19 mouse cellular contexts compared by ENCODE assay signal in the genomic region with DNA sequence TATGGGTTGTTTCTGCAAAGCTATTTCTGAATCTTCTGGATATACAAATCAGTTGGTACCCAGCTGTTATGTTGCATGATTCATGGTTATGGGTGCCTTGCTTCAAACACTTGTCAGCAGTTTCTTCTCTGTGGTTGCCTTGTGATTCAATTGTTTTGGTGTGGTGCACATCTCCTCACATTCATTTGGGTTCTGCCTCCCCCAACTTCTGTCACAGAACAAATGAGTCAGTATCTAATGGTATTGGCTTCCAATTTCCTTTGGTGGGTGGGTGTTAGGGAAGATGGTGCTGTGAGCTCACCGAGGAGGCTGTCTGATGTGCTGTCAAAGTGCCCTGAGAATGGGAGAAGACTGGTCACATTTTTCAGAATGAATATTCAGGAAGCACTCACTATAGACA.
A peak's percentile ranks its signal among the peaks of the same experiment; 100 is the strongest.
DNase-seq lines count a peak whose midpoint lies in the region; TF ChIP-seq lines count a peak whose summit lies in the region.
"Had no signal": no experiment of that assay in that cellular context is flagged by ENCODE, and none has a peak within 500 bp of the region (broad histone marks: within the 10 kb centered on the region; RNA-seq: fewer than 3 reads in every experiment).

No protein-coding gene starts in this region.

- no peak for TF ChIP-seq POLR2A in thymus, adult 2 months (IDR thresholded peaks at IDR 0.05; ENCODE audit: control insufficient read depth, extremely low read depth, insufficient read depth, low read length, poor library complexity)

- no peak overlapping the region for H3K4me3 ChIP-seq in thymus, adult 2 months (ENCODE audit: control insufficient read depth, insufficient read depth, low read length)
- H3K4me3 ChIP-seq: forebrain, embryonic 10.5 days; midbrain, embryonic 13.5 days; neural tube, embryonic 12.5 days had no signal

- TF ChIP-seq CTCF in thymus, adult 2 months (IDR thresholded peaks at IDR 0.05; ENCODE audit: borderline replicate concordance, control insufficient read depth, extremely low read depth, insufficient read depth, low read length, poor library complexity), result no peak

- no peak overlapping the region for H3K27ac ChIP-seq in thymus, adult 2 months (ENCODE audit: control insufficient read depth, insufficient read depth, low read length)
- H3K27ac ChIP-seq: forebrain, embryonic 10.5 days; hindbrain, postnatal 0 days; liver, embryonic 14.5 days; midbrain, embryonic 13.5 days; neural tube, embryonic 12.5 days had no signal

- intact Hi-C loops in left cerebral cortex, postnatal 4 days (cut with DNase I), result no loop called here

- no peaks in the 10 kb centered on the region for H3K36me3 ChIP-seq in thymus, adult 2 months (ENCODE audit: control insufficient read depth, insufficient read depth, low read length)
- H3K36me3 ChIP-seq: forebrain, embryonic 10.5 days; G1E; midbrain, embryonic 13.5 days; neural tube, embryonic 12.5 days had no signal

- WGBS in thymus, adult 2 months, result 82% methylated on average over 1 of the region's 1 CpGs

- no peaks in the 10 kb centered on the region for H3K4me1 ChIP-seq in thymus, adult 2 months (replicated peaks; ENCODE audit: control insufficient read depth, insufficient read depth, low read length)
- H3K4me1 ChIP-seq: forebrain, embryonic 10.5 days; midbrain, embryonic 13.5 days; neural tube, embryonic 12.5 days had no signal

- peak; percentile 26 for DNase-seq in left cerebral cortex, adult 11 months (ENCODE audit: low spot score)
- no peak for DNase-seq in left cerebral cortex, postnatal 4 days
- peak; percentile 3 to 6 for DNase-seq in frontal cortex, postnatal 14 days (ENCODE audit: low spot score in 2 of 2)
- peak; percentile 7 to 31 for DNase-seq in left cerebral cortex, adult 18-20 months (ENCODE audit: low spot score in 2 of 2)
- peak; percentile 14 for DNase-seq in right cerebral cortex, postnatal 25 days
- DNase-seq in spleen, adult 18-20 months, result no peak
- DNase-seq in thymus, adult 2 months, result no peak
- DNase-seq in ovary, postnatal 14 days (ENCODE audit: low spot score), result no peak
- DNase-seq: adrenal gland, postnatal 25 days; cerebellum, adult 2 months; cerebellum, postnatal 36 days; forebrain, postnatal 0 days; gastrocnemius, postnatal 14 days had no signal

- H3K27me3 ChIP-seq in thymus, adult 2 months (ENCODE audit: control insufficient read depth, insufficient read depth, low read length), result no peaks in the 10 kb centered on the region
- H3K27me3 ChIP-seq: midbrain, embryonic 13.5 days; neural tube, embryonic 12.5 days had no signal

Comparison
In these comparisons a context has a peak if more than half of its experiments do, and no peak if none do; other contexts are left out.
1. DNase-seq: peak in left cerebral cortex, adult 11 months (single experiment), frontal cortex, postnatal 14 days (2 of 2), left cerebral cortex, adult 18-20 months (2 of 2) and right cerebral cortex, postnatal 25 days (single experiment); none in left cerebral cortex, postnatal 4 days (single experiment), spleen, adult 18-20 months (0 of 2), thymus, adult 2 months (single experiment) and ovary, postnatal 14 days (single experiment).